Mouse (Mus musculus): ENCODE measurements around the gene Acsbg2.

DNA sequence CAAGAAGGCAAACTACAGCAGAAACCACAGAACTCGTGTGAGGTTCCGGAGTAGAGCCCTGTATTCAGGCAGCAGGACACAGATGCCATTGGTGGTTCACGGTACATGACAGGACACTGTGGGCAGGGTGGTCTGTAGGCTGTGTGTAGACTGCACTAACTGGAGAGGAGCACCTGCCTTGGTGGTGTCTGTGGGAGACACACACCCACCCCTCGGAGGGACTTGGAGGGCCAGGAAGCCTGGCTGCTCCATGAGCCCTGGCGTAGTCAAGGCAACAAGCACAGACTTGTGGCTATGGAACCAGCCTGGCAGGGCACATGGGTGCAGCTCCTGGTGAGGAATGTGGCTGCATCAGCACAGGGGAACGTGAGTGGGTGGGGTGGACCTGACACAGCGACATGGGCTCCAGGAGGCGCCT is 54.5 kb downstream of the Acsbg2 start:
- no peak for TF ChIP-seq CTCF (IDR thresholded peaks at IDR 0.05; ENCODE audit: insufficient read depth, low read depth, low read length)
- no peak for TF ChIP-seq POLR2A (IDR thresholded peaks at IDR 0.05; ENCODE audit: insufficient read depth, low read depth, low read length)
